Mouse (Mus musculus) lung, embryonic 14.5 days (tissue): ENCODE measurements around the gene Bri3bp. TPM values are rescaled to one million over a fixed set of nuclear protein-coding genes. Genes with fewer than 3 reads are reported as not detected.

Source experiments
- ATAC-seq: fragments of 200-750 bp; cut with Nextera tagmentation; 2 replicates; pipeline ENCODE4 v1.8.0; 2017; ENCODE audit warnings: mild to moderate bottlenecking, moderate TSS enrichment, moderate library complexity; ENCODE audit not compliant: insufficient read depth
- DNase-seq: peaks from one replicate; pipeline ENCODE4 v3.0.0-alpha.2; 2015
- H3K27ac ChIP-seq: fragments of 300-500 bp; sonication (generic); 2 replicates; pipeline ENCODE4 v1.5.1; 2014; ENCODE audit warnings: low read depth, mild to moderate bottlenecking, moderate library complexity
- H3K27me3 ChIP-seq: fragments of 300-500 bp; sonication (generic); 2 replicates; pipeline ENCODE4 v1.6.1; 2014; ENCODE audit warnings: low read length, control low read depth; ENCODE audit not compliant: insufficient read depth
- H3K36me3 ChIP-seq: fragments of 300-500 bp; sonication (generic); 2 replicates; pipeline ENCODE4 v1.6.1; 2014; ENCODE audit warnings: control low read depth; ENCODE audit not compliant: insufficient read depth
- H3K4me1 ChIP-seq: fragments of 300-500 bp; sonication (generic); 2 replicates; pipeline ENCODE4 v1.6.1; 2014; ENCODE audit warnings: antibody characterized with exemption, control low read depth; ENCODE audit not compliant: insufficient read depth
- H3K4me2 ChIP-seq: fragments of 300-500 bp; sonication (generic); 2 replicates; pipeline ENCODE4 v1.6.1; 2014; ENCODE audit warnings: mild to moderate bottlenecking
- H3K4me3 ChIP-seq: fragments of 300-500 bp; sonication (generic); 2 replicates; pipeline ENCODE4 v1.5.1; 2014; ENCODE audit warnings: low read depth, low read length
- H3K9ac ChIP-seq: fragments of 300-500 bp; sonication (generic); 2 replicates; pipeline ENCODE4 v1.6.1; 2014
- H3K9me3 ChIP-seq: fragments of 300-500 bp; sonication (generic); 2 replicates; pipeline ENCODE4 v1.6.1; 2016; ENCODE audit warnings: low read depth, low read length, control low read depth
- CTCF ChIP-seq: IDR thresholded peaks from 2 replicates; pipeline ENCODE4 v1.5.1; 2016; ENCODE audit warnings: antibody characterized with exemption, low read depth
- WGBS: fragments of 180-500 bp; shearing (Covaris S2); extraction: QIAGEN DNeasy Blood & Tissue Kit; methylation state at CpG from one replicate; pipeline ENCODE4 v1.1.7; 2014; 5-methylcytosine and 5-hydroxymethylcytosine counted together
- polyA plus RNA-seq: library from polyadenylated mRNA; unstranded; fragments of >200 nt; fragmentation: Nextera tagmentation; extraction: Ambion mirVana; gene quantifications from 2 replicates; pipeline ENCODE4 v1.2.1, GENCODE M21; 2014

The Bri3bp gene
- polyA plus RNA-seq, 1 experiment from 2014 or later, result 37.9 TPM

- DNase-seq, result no peak
- no peak overlapping the region for H3K4me2 ChIP-seq
- H3K4me3 ChIP-seq, result no peak overlapping the region
- WGBS, result 80% methylated on average over 14 of the region's 14 CpGs
- no peak overlapping the region for H3K9ac ChIP-seq
- no peak for TF ChIP-seq CTCF
- no peak for ATAC-seq
- H3K36me3 ChIP-seq, result no peaks in the 10 kb centered on the region
- no peaks in the 10 kb centered on the region for H3K27me3 ChIP-seq
- 0 out of 2 replicates have a peak, but pooled peaks cover 3% of the 10 kb centered on the region for H3K4me1 ChIP-seq
- no peaks in the 10 kb centered on the region for H3K9me3 ChIP-seq
- H3K27ac ChIP-seq, result no peak overlapping the region
Measured at GRCm38 (mm10) chr5:125467261-125467660, 25.9 kb downstream of the Bri3bp start.

DNA sequence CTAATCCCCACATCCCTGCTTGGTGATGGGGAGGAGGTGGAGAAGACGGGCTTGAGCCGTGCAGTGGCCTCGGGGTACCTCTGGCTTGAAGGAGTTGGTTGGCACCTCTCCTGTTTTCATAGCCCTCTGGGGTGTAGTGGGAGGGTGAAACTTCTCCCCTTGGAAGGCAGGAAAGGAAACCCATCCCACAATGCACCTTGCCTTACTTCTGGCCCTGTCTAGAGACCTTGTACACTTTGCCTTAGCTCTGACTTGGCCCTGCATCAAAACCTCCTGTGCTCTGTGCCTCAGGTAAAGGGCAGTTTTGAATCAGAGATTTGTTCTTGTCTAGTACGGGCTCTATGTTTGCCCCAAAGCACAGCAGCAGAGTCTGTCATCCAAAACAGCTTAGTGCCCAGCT, 29.3 kb downstream of the Bri3bp start:
- 80% methylated on average over 4 of the region's 4 CpGs for WGBS

GRCm38 (mm10) chr5:125472796-125473475, 31.6 kb downstream of the Bri3bp start:
- Histone ChIP-seq H3K4me1 (0 out of 2 replicates have a peak, but pooled peaks cover 11% of the 10 kb centered on the region), H3K36me3 (no peaks in the 10 kb centered on the region), H3K9me3 (no peaks in the 10 kb centered on the region), H3K4me2 (no peak overlapping the region), H3K27me3 (no peaks in the 10 kb centered on the region), H3K27ac (no peak overlapping the region), H3K4me3 (no peak overlapping the region), H3K9ac (no peak overlapping the region)
- WGBS, result 68% methylated on average over 9 of the region's 9 CpGs
- no peak for TF ChIP-seq CTCF
- DNase-seq (no peak), ATAC-seq (no peak)

More for the DNA sequence above, 29.3 kb downstream of the Bri3bp start:
- H3K9me3 ChIP-seq, result no peaks in the 10 kb centered on the region
- H3K27me3 ChIP-seq, result no peaks in the 10 kb centered on the region
- H3K4me1 ChIP-seq, result no peaks in the 10 kb centered on the region
- no peak for TF ChIP-seq CTCF
- H3K27ac ChIP-seq, result no peak overlapping the region
- no peak for ATAC-seq
- no peaks in the 10 kb centered on the region for H3K36me3 ChIP-seq
- no peak overlapping the region for H3K4me3 ChIP-seq
- no peak for DNase-seq
- no peak overlapping the region for H3K4me2 ChIP-seq
- H3K9ac ChIP-seq, result no peak overlapping the region

DNA sequence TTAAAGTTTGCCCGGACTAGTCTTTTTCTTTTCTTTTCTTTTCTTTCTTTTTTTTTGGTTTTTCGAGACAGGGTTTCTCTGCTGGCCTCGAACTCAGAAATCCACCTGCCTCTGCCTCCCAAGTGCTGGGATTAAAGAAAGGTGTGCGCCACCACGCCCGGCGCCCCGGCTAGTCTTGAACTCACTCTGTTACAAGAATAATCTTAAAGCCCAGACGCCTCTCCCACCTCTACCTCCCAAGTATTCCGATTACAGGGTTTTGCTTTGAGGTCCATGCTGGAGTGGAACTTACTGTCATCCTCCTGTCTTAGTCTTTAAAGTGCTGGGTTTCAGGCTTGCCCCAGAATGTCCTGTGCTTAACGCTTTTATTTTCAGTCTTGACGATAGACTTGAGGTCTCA, 33.7 kb downstream of the Bri3bp start:
- no peaks in the 10 kb centered on the region for H3K27me3 ChIP-seq
- ATAC-seq, result no peak
- no peak for TF ChIP-seq CTCF
- peak overlapping the region; percentile 94 for H3K4me2 ChIP-seq
- 0 out of 2 replicates have a peak overlapping the region, but pooled peaks have one; percentile 26 for H3K27ac ChIP-seq
- H3K9ac ChIP-seq, result peak overlapping the region; percentile 27; the same call in 1 of the 2 replicates
- DNase-seq, result no peak
- H3K9me3 ChIP-seq, result no peaks in the 10 kb centered on the region
- H3K4me1 ChIP-seq, result 0 out of 2 replicates have a peak, but pooled peaks cover 11% of the 10 kb centered on the region
- H3K4me3 ChIP-seq, result peak overlapping the region; percentile 80
- H3K36me3 ChIP-seq, result no peaks in the 10 kb centered on the region
- 58% methylated on average over 12 of the region's 12 CpGs for WGBS

DNA sequence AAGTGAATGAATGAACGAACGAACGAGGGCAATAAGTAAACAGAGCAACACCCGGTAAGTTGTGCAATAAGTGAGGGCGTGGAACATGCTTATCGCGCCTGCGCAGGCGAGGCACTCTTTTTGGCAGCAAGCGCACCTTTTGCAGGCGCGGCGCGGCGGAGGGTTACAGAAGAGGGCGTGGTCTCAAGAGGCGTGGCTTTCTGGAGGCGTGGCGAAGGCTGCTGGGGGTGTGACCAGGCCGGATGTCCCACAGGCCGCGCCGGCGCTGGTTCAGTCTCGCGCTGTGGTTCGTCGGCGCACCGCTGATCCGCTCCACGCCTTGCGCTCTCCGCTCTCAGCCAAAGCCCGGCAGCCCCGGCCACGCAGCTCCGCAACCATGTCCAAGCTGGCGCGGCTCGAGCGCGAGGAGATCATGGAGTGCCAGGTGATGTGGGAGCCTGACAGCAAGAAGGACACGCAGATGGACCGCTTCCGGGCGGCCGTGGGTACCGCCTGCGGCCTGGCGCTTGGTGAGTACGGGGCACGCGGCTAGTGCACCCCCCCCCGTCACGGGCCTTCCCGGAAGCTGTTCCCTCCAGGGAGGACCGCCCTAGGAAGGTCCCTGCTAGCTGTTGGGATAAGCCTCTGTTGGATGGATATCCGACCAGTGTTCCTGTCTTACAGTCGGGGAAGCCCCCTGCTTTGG, 34.4 kb downstream of the Bri3bp start, which contains the start of gene Aacs:
Aacs (plus strand) TSS at position 214 of the 685 bp plus-strand sequence.
- peak within 1 kb of the TSS; percentile 72 for H3K9ac ChIP-seq
- no peak for TF ChIP-seq CTCF

DNA sequence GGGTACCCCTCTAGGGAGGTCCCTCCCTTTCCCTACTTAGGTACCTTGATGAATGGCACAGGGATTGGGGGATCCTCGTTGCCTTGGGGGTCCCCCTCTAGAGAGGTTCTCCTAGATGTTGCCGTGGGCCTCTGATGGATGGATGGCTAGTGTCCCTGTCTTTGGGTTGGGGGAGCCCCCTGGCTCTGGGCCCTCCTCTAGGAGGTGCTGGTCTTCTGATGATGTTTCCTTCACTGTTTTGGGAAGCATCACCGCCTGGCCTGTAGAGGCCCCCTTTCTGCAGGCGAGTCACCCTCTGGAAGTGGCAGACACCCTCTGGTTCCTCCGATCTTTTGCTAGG, 34.9 kb downstream of the Bri3bp start:
- peak overlapping the region; percentile 94 for H3K4me2 ChIP-seq
- H3K4me3 ChIP-seq, result peak overlapping the region; percentile 80
- no peaks in the 10 kb centered on the region for H3K27me3 ChIP-seq
- peak overlapping the region; percentile 72 for H3K9ac ChIP-seq
- H3K36me3 ChIP-seq, result no peaks in the 10 kb centered on the region
- WGBS, result 8% methylated on average over 5 of the region's 5 CpGs
- no peak for ATAC-seq
- H3K4me1 ChIP-seq, result 0 out of 2 replicates have a peak, but pooled peaks cover 11% of the 10 kb centered on the region
- peak; percentile 31 for DNase-seq
- H3K27ac ChIP-seq, result peak overlapping the region; percentile 72; the same call in 1 of the 2 replicates
- TF ChIP-seq CTCF, result 0 out of 2 replicates have a peak, but pooled peaks have one; percentile 15
- H3K9me3 ChIP-seq, result no peaks in the 10 kb centered on the region

More for the DNA sequence above, 34.4 kb downstream of the Bri3bp start, which contains the start of gene Aacs:
- H3K9me3 ChIP-seq, result no peaks in the 10 kb centered on the region
- H3K27ac ChIP-seq, result peak within 1 kb of the TSS; percentile 72; the same call in 1 of the 2 replicates
- H3K4me3 ChIP-seq, result peak within 1 kb of the TSS; percentile 80
- WGBS, result under 1% methylated on average over 60 of the region's 60 CpGs
- ATAC-seq (peak; percentile 96), DNase-seq (peak; percentile 98)
- peak within 1 kb of the TSS; percentile 94 for H3K4me2 ChIP-seq
- no peaks in the 10 kb centered on the region for H3K36me3 ChIP-seq
- H3K4me1 ChIP-seq, result 0 out of 2 replicates have a peak, but pooled peaks cover 11% of the 10 kb centered on the region
- no peaks in the 10 kb centered on the region for H3K27me3 ChIP-seq

DNA sequence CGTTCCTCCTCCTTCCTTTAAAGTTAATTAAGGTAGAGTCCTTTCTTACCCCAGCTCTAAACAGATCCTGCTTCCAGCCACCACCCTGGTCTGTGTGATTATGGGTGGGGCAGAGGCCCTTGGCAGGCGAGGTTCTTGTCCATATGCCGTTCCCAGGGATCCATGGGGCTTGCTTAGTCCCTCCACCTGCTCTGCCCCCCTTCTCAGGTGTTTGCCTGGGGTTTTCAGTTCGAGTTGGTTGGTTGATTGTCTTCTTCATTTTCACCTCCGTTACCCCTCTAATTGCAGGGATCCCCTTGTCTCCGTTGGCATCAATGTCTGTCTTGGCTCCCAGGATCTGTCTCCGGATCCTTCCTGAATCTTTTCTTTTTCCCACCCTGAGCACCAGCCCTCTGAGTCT, 35.4 kb downstream of the Bri3bp start:
- H3K9ac ChIP-seq, result peak overlapping the region; percentile 72
- no peak for ATAC-seq
- H3K4me3 ChIP-seq, result peak overlapping the region; percentile 80
- H3K27ac ChIP-seq, result no peak overlapping the region
- H3K4me2 ChIP-seq, result peak overlapping the region; percentile 94
- TF ChIP-seq CTCF, result no peak
- H3K27me3 ChIP-seq, result no peaks in the 10 kb centered on the region
- DNase-seq, result no peak
- no peaks in the 10 kb centered on the region for H3K9me3 ChIP-seq
- 0 out of 2 replicates have a peak, but pooled peaks cover 11% of the 10 kb centered on the region for H3K4me1 ChIP-seq
- no peaks in the 10 kb centered on the region for H3K36me3 ChIP-seq
- 59% methylated on average over 7 of the region's 7 CpGs for WGBS
